Mouse (Mus musculus): Measurements from ENCODE around the gene Jam2. TPM values are rescaled to one million over a fixed set of nuclear protein-coding genes. Genes with fewer than 3 reads are reported as not detected.

Gene Jam2
- total RNA-seq, 2 experiments from 2014 or later, result 56.8 to 62.4 TPM

GRCm38 (mm10) chr16:84834745-84835440 lies 61.0 kb downstream of the Jam2 start, which contains the start of gene Gabpa:
Gene Gabpa (plus strand): TSS chr16:84834925.
- DNase-seq, result peak; percentile 89 to 90
- intact Hi-C loops (cut with DNase I), result loop anchor here (5.0 kb wide), 2 partner anchors 63 to 98 kb away; partner anchors contain the start of genes Jam2 and Mrpl39

- intact Hi-C loops (cut with DNase I), result loop anchor here (5.0 kb wide), 1 partner anchor 98 kb away; the partner anchor contains the start of gene Mrpl39
These were observed 61.5 kb downstream of the Jam2 start, which contains the start of gene Atp5j for GRCm38 (mm10) chr16:84835441-84835822. Gene Atp5j (minus strand): TSS chr16:84835625.

GRCm38 (mm10) chr16:84835823-84836743 lies 62.2 kb downstream of the Jam2 start:
- intact Hi-C loops (cut with DNase I), result loop anchor here (5.0 kb wide), 1 partner anchor 99 kb away; the partner anchor contains the start of gene Mrpl39
- DNase-seq, result peak; percentile 54 to 64

More at GRCm38 (mm10) chr16:84835441-84835822, 61.5 kb downstream of the Jam2 start, which contains the start of gene Atp5j:
- DNase-seq, result peak; percentile 86 to 88

GRCm38 (mm10) chr16:84838576-84838975 lies 64.7 kb downstream of the Jam2 start:
- no peak for DNase-seq
- intact Hi-C loops (cut with DNase I), result loop anchor here (5.0 kb wide), 1 partner anchor 101 kb away; the partner anchor contains the start of gene Mrpl39

GRCm38 (mm10) chr16:84853492-84853891 lies 79.6 kb downstream of the Jam2 start:
- DNase-seq, result no peak
- intact Hi-C loops (cut with DNase I), result no loop called here

GRCm38 (mm10) chr16:84864656-84865055 lies 90.7 kb downstream of the Jam2 start:
- intact Hi-C loops (cut with DNase I), result no loop called here
- DNase-seq, result no peak

GRCm38 (mm10) chr16:84873805-84874204 lies 99.9 kb downstream of the Jam2 start:
- no peak for DNase-seq
- intact Hi-C loops (cut with DNase I), result no loop called here

- intact Hi-C loops (cut with DNase I), result loop anchor here (5.0 kb wide), 1 partner anchor 802 kb away; no protein-coding TSS in a partner anchor
These were observed 101.2 kb downstream of the Jam2 start for GRCm38 (mm10) chr16:84875012-84875717.

More at GRCm38 (mm10) chr16:84875012-84875717, 101.2 kb downstream of the Jam2 start:
- DNase-seq, result peak in 1 of 2 experiments; percentile 26

Other genes starting within 250 kb of the Jam2 start
- gene Mrpl39, start 38.4 kb upstream of the Jam2 start, total RNA-seq (2021), result 10 to 100 TPM; 32.8 to 33.2 TPM
- 10 to 100 TPM; 41.5 to 43.8 TPM for gene Gabpa, start 60.8 kb downstream of the Jam2 start, total RNA-seq (2021)
- 1,000 to 10,000 TPM; 1,607 to 1,650 TPM for gene Atp5j, start 61.5 kb downstream of the Jam2 start, total RNA-seq (2021)